Mouse (Mus musculus): Measurements from ENCODE around the gene Atg10. TPM values are rescaled to one million over a fixed set of nuclear protein-coding genes. Genes with fewer than 3 reads are reported as not detected.

The Atg10 gene
- polyA plus RNA-seq, 2 experiments: 5.4 to 18.3 TPM

GRCm38 (mm10) chr13:91100417-91100816 lies 123.4 kb downstream of the Atg10 start:
- no peak overlapping the region for H3K27ac ChIP-seq (replicated peaks; ENCODE audit: low read depth, low read length)
- 79% methylated on average over 5 of the region's 5 CpGs for WGBS
- no peak overlapping the region for H3K4me2 ChIP-seq (replicated peaks; ENCODE audit: low read depth, low read length, severe bottlenecking)
- no peaks in the 10 kb centered on the region for H3K27me3 ChIP-seq (ENCODE audit: control insufficient read depth, insufficient read depth, low read length)
- no peaks in the 10 kb centered on the region for H3K4me1 ChIP-seq (ENCODE audit: control insufficient read depth, insufficient read depth, low read length)
- H3K4me3 ChIP-seq (replicated peaks; ENCODE audit: low read length): no peak overlapping the region
- H3K9ac ChIP-seq (ENCODE audit: low read depth, low read length, severe bottlenecking): no peak overlapping the region
- H3K36me3 ChIP-seq (ENCODE audit: control insufficient read depth, insufficient read depth, low read length): no peaks in the 10 kb centered on the region
- H3K9me3 ChIP-seq (ENCODE audit: control insufficient read depth, low read length): no peaks in the 10 kb centered on the region
- no peak for TF ChIP-seq POLR2A (IDR thresholded peaks at IDR 0.05; ENCODE audit: borderline replicate concordance, extremely low read depth, insufficient read depth, insufficient read length)
- DNase-seq (ENCODE audit: low spot score): no peak
- ATAC-seq (ENCODE audit: low FRiP score, low read depth): no peak

GRCm38 (mm10) chr13:91094851-91095250 lies 128.9 kb downstream of the Atg10 start:
- Histone ChIP-seq H3K27me3 (ENCODE audit: control insufficient read depth, insufficient read depth, low read length) (no peaks in the 10 kb centered on the region), H3K36me3 (ENCODE audit: control insufficient read depth, insufficient read depth, low read length) (no peaks in the 10 kb centered on the region), H3K4me3 (replicated peaks; ENCODE audit: low read length) (no peak overlapping the region), H3K27ac (replicated peaks; ENCODE audit: low read depth, low read length) (no peak overlapping the region), H3K9ac (ENCODE audit: low read depth, low read length, severe bottlenecking) (no peak overlapping the region), H3K4me1 (ENCODE audit: control insufficient read depth, insufficient read depth, low read length) (peaks cover 11% of the 10 kb centered on the region), H3K4me2 (replicated peaks; ENCODE audit: low read depth, low read length, severe bottlenecking) (no peak overlapping the region), H3K9me3 (ENCODE audit: control insufficient read depth, low read length) (no peaks in the 10 kb centered on the region)
- TF ChIP-seq POLR2A (IDR thresholded peaks at IDR 0.05; ENCODE audit: borderline replicate concordance, extremely low read depth, insufficient read depth, insufficient read length): no peak
- DNase-seq (ENCODE audit: low spot score): no peak
- ATAC-seq (ENCODE audit: low FRiP score, low read depth): no peak
- WGBS: 81% methylated on average over 4 of the region's 4 CpGs

- no peaks in the 10 kb centered on the region for H3K36me3 ChIP-seq (ENCODE audit: control insufficient read depth, insufficient read depth, low read length)
- WGBS: 15% methylated on average over 7 of the region's 7 CpGs
- DNase-seq (ENCODE audit: low spot score) (peak; percentile 42), ATAC-seq (ENCODE audit: low FRiP score, low read depth) (peak; percentile 68)
- H3K4me3 ChIP-seq (replicated peaks; ENCODE audit: low read length): no peak overlapping the region
- H3K4me2 ChIP-seq (replicated peaks; ENCODE audit: low read depth, low read length, severe bottlenecking): no peak overlapping the region
- peaks cover 11% of the 10 kb centered on the region for H3K4me1 ChIP-seq (ENCODE audit: control insufficient read depth, insufficient read depth, low read length)
- H3K27ac ChIP-seq (replicated peaks; ENCODE audit: low read depth, low read length): peak overlapping the region; percentile 70
- TF ChIP-seq POLR2A (IDR thresholded peaks at IDR 0.05; ENCODE audit: borderline replicate concordance, extremely low read depth, insufficient read depth, insufficient read length): no peak
- no peaks in the 10 kb centered on the region for H3K9me3 ChIP-seq (ENCODE audit: control insufficient read depth, low read length)
- H3K27me3 ChIP-seq (ENCODE audit: control insufficient read depth, insufficient read depth, low read length): no peaks in the 10 kb centered on the region
- H3K9ac ChIP-seq (ENCODE audit: low read depth, low read length, severe bottlenecking): no peak overlapping the region
Observed at GRCm38 (mm10) chr13:91094196-91094595, 129.6 kb downstream of the Atg10 start.

- H3K36me3 ChIP-seq (ENCODE audit: control insufficient read depth, insufficient read depth, low read length): no peaks in the 10 kb centered on the region
- DNase-seq (ENCODE audit: low spot score) (peak; percentile 64), ATAC-seq (ENCODE audit: low FRiP score, low read depth) (peak; percentile 60; the same call in 1 of the 2 replicates)
- H3K4me2 ChIP-seq (replicated peaks; ENCODE audit: low read depth, low read length, severe bottlenecking): no peak overlapping the region
- H3K4me1 ChIP-seq (ENCODE audit: control insufficient read depth, insufficient read depth, low read length): peaks cover 11% of the 10 kb centered on the region
- H3K27me3 ChIP-seq (ENCODE audit: control insufficient read depth, insufficient read depth, low read length): no peaks in the 10 kb centered on the region
- no peak overlapping the region for H3K4me3 ChIP-seq (replicated peaks; ENCODE audit: low read length)
- no peak overlapping the region for H3K9ac ChIP-seq (ENCODE audit: low read depth, low read length, severe bottlenecking)
- no peaks in the 10 kb centered on the region for H3K9me3 ChIP-seq (ENCODE audit: control insufficient read depth, low read length)
- 2% methylated on average over 1 of the region's 1 CpGs for WGBS
- TF ChIP-seq POLR2A (IDR thresholded peaks at IDR 0.05; ENCODE audit: borderline replicate concordance, extremely low read depth, insufficient read depth, insufficient read length): no peak
- peak overlapping the region; percentile 70 for H3K27ac ChIP-seq (replicated peaks; ENCODE audit: low read depth, low read length)
Observed at GRCm38 (mm10) chr13:91093610-91094009, 130.2 kb downstream of the Atg10 start.

- WGBS: 20% methylated on average over 6 of the region's 6 CpGs
- TF ChIP-seq POLR2A (IDR thresholded peaks at IDR 0.05; ENCODE audit: borderline replicate concordance, extremely low read depth, insufficient read depth, insufficient read length): no peak
- Histone ChIP-seq H3K9me3 (ENCODE audit: control insufficient read depth, low read length) (no peaks in the 10 kb centered on the region), H3K4me2 (replicated peaks; ENCODE audit: low read depth, low read length, severe bottlenecking) (no peak overlapping the region), H3K4me3 (replicated peaks; ENCODE audit: low read length) (no peak overlapping the region), H3K27me3 (ENCODE audit: control insufficient read depth, insufficient read depth, low read length) (no peaks in the 10 kb centered on the region), H3K4me1 (ENCODE audit: control insufficient read depth, insufficient read depth, low read length) (peaks cover 11% of the 10 kb centered on the region), H3K9ac (ENCODE audit: low read depth, low read length, severe bottlenecking) (no peak overlapping the region), H3K36me3 (ENCODE audit: control insufficient read depth, insufficient read depth, low read length) (no peaks in the 10 kb centered on the region), H3K27ac (replicated peaks; ENCODE audit: low read depth, low read length) (peak overlapping the region; percentile 58)
- DNase-seq (ENCODE audit: low spot score) (peak; percentile 47), ATAC-seq (ENCODE audit: low FRiP score, low read depth) (peak; percentile 62)
Observed at GRCm38 (mm10) chr13:91093162-91093561, 130.6 kb downstream of the Atg10 start.

- WGBS: 83% methylated on average over 2 of the region's 2 CpGs
- H3K27me3 ChIP-seq (ENCODE audit: control insufficient read depth, insufficient read depth, low read length): no peaks in the 10 kb centered on the region
- peaks cover 11% of the 10 kb centered on the region for H3K4me1 ChIP-seq (ENCODE audit: control insufficient read depth, insufficient read depth, low read length)
- no peaks in the 10 kb centered on the region for H3K36me3 ChIP-seq (ENCODE audit: control insufficient read depth, insufficient read depth, low read length)
- no peak overlapping the region for H3K27ac ChIP-seq (replicated peaks; ENCODE audit: low read depth, low read length)
- H3K4me3 ChIP-seq (replicated peaks; ENCODE audit: low read length): no peak overlapping the region
- ATAC-seq (ENCODE audit: low FRiP score, low read depth) (no peak), DNase-seq (ENCODE audit: low spot score) (no peak)
- no peaks in the 10 kb centered on the region for H3K9me3 ChIP-seq (ENCODE audit: control insufficient read depth, low read length)
- no peak for TF ChIP-seq POLR2A (IDR thresholded peaks at IDR 0.05; ENCODE audit: borderline replicate concordance, extremely low read depth, insufficient read depth, insufficient read length)
- no peak overlapping the region for H3K9ac ChIP-seq (ENCODE audit: low read depth, low read length, severe bottlenecking)
- H3K4me2 ChIP-seq (replicated peaks; ENCODE audit: low read depth, low read length, severe bottlenecking): no peak overlapping the region
Observed at GRCm38 (mm10) chr13:91091731-91092190, 132.0 kb downstream of the Atg10 start.

Data from limb, embryonic 14.5 days (tissue).